Mouse (Mus musculus): ENCODE results near the gene Nucb1.

GRCm38 (mm10) chr7:45538163-45539041 is 28.2 kb upstream of the Nucb1 start:
- TF ChIP-seq CTCF (IDR thresholded peaks at IDR 0.05; ENCODE audit: borderline replicate concordance, insufficient read depth, low read length) (no peak), POLR2A (IDR thresholded peaks at IDR 0.05; ENCODE audit: low read depth, low read length) (no peak)
